Mouse (Mus musculus) megakaryocyte, embryonic 14.5 days (primary cell): ENCODE data around the gene Rbm42.

ENCODE experiments used
- FLI1 ChIP-seq: IDR thresholded peaks from 2 replicates; pipeline ENCODE4 v1.6.1; 2012; ENCODE audit warnings: low read length, inconsistent platforms, mixed read lengths
- GATA1 ChIP-seq: IDR thresholded peaks from 3 replicates; pipeline ENCODE4 v1.6.1; 2012; ENCODE audit warnings: mixed read lengths, low read length, inconsistent platforms, borderline replicate concordance

GRCm38 (mm10) chr7:30600651-30601050 lies 49.5 kb downstream of the Rbm42 start:
- no peak for TF ChIP-seq GATA1
- TF ChIP-seq FLI1: no peak
